Mouse (Mus musculus) erythroblast, adult 5-6 weeks (primary cell): ENCODE measurements around the gene Sorcs2. TPM values are rescaled to one million over a fixed set of nuclear protein-coding genes. Genes with fewer than 3 reads are reported as not detected.

Experiments used
- ATAC-seq: replicated peaks from 2 replicates; pipeline ENCODE4 v1.8.0; 2016; ENCODE audit warnings: moderate number of reproducible peaks, mild to moderate bottlenecking, moderate TSS enrichment, inconsistent platforms; ENCODE audit not compliant: poor library complexity, low FRiP score, severe bottlenecking
- total RNA-seq, 2 experiments: library from RNA; stranded (forward) in 1 of 2; stranded (reverse) in 1 of 2; fragments of 150-400 nt in 1 of 2; fragments of 200-764, 138-1000 nt in 1 of 2; gene quantifications; 2 replicates each; pipeline versions ENCODE4 v1.2.3 to v1.2.4; 2015 to 2017; ENCODE audit warnings: low replicate concordance in 2 of 2

The Sorcs2 gene
- total RNA-seq, 2 experiments from 2014 or later, result not detected

GRCm38 (mm10) chr5:36317641-36318368 lies 80.1 kb downstream of the Sorcs2 start:
- no peak for ATAC-seq

DNA sequence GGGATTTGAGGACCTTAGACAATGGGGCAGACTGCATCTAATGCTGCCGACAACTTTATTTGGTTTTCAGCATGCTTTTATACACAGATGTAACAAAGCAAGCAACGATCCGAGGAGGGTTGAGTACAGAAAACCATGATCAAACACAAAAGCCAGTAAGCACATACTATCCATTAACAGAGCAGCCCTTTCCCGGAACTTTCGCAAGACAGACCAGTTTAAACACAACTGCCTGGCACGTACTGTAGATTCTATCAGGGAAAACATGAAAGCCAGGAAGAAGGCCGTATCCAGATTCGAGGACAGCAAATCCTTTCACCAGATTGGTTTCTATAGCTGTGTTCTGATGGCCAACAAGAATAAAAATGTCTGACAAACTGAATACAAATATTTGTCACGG lies 82.8 kb downstream of the Sorcs2 start:
- ATAC-seq, result no peak

- ATAC-seq, result no peak
Observed at GRCm38 (mm10) chr5:36313353-36314079, 84.4 kb downstream of the Sorcs2 start.

DNA sequence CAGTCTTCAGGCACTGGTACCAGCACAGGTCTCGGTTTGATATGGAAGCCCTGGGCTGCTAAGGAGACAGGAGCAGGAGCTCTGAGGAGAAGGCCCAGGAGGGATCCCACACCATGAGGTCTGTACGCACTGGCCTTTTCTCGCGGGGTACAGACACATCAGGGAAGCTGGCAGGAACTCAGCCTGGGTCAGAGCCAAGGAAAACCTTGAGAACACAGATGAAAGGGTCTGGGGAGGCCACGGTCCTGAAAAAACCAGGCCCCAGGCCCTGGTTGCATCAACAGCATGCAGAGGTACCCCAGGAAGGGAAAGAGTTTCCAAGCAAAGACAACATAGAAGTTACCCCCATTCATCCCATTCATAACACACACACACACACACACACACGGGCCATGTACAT lies 85.0 kb downstream of the Sorcs2 start:
- ATAC-seq, result no peak

DNA sequence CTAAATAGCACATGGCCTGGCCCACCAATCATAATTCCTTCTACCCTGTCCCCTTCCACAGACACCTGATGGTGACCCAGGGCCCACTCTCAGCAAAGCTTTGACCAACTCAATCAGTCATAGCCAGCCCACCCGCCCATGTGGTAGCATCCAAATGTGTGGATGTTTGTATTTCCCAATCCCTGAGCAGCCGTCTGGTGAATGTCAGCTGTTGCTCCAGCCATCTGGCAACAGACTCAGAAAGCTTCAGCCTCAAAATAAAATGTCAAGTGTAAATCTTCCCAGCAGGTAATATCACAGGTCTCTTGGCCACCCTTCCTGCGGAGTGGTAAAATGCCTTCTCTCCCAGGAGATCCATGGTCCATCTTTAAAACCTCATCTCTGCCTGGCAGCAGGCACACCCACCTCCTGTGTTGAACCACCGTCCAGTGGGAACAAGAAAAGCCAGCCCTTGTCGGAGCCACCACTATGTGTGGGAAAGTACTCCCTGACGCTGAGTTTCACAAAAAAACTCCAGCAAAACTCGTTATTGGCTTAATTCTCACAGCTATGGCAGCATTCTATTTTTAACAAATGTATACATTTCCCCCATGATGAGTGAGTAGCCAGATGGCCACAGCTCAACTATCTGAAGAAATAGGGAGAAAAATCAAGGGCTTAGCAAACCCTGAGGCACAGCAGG lies 93.5 kb downstream of the Sorcs2 start:
- ATAC-seq, result no peak

- no peak for ATAC-seq
Observed at GRCm38 (mm10) chr5:36301166-36301565, 96.8 kb downstream of the Sorcs2 start.

- ATAC-seq, result no peak
Observed at GRCm38 (mm10) chr5:36298049-36298448, 99.9 kb downstream of the Sorcs2 start.

- ATAC-seq, result no peak
Observed at GRCm38 (mm10) chr5:36297246-36297645, 100.7 kb downstream of the Sorcs2 start.

DNA sequence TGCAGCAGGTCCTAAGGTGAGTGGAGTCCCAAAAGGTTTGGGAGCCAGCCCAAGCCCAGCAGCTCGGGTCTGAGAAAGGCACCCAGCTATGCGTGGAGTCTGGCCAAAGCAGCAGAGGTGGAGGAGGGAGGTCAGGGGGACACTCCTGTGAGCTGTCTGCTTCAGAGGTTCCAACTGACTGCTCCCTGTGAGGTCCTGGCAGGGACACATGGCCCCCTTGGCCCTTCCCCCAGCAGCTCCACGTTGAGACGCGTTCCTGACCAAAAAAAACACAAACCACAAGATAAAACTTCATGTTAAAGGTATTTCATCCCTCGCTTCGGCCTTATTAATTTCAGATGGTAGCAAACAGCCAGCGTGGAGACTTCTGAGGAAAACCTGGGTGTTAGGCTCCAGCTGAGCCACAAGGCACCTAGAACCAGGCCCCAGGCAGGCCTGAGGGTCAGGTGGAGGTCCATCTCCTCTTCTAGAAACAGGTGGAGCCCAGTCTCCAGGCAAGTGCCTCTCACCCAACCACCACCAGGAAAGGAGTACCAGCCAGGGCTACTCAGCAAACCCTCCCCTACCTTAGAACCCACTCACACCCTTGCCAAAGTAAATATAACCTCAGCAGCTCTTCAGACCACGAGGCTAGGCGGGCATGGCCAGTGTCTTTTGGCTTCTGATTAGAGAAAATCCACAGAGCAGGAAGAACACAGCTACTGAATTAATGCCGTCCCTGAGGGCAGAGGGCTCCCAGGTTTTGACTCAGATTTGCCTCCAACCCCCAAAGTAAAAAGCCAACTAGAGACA lies 104.6 kb downstream of the Sorcs2 start:
- ATAC-seq, result no peak

DNA sequence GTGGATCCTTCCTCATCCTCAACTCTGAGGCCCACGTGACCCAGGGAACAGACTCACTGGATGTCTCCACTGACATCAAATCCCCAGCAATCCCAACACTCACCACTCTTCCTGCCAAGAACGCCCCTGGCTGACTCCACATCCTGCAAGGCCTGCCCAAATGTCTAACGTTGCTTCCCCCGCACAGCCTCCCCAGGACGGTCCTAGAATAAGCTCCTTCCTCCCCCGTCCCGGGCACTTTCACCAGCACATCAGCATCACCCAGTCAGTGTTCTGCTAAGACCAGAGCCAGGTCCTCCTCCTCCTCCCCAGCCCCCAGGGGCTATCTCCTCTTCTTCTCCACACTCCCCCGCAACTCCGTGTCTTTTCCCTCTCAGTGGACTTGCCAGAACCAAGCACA lies 105.6 kb downstream of the Sorcs2 start:
- ATAC-seq, result no peak

DNA sequence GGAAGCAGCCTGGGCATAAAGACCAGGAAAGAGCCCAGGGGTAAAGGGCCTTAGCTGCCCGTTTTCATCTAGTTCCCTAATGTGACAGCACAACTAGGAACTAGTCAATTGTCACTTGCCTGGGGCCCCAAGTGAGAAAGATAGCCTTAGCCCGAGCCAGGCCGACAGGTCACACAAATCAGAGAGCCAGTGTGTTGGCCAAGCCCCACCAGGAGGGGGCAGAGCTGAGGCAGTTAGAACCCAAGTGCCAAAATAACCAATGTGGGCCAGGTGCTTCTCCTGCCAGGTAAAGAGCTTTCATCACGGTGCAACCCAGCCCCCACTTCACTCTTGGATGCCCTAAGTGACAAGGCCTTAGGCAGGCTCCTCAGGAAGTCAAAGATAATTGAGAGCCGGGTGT lies 106.7 kb downstream of the Sorcs2 start:
- ATAC-seq, result no peak

GRCm38 (mm10) chr5:36285405-36285804 lies 112.5 kb downstream of the Sorcs2 start:
- no peak for ATAC-seq

DNA sequence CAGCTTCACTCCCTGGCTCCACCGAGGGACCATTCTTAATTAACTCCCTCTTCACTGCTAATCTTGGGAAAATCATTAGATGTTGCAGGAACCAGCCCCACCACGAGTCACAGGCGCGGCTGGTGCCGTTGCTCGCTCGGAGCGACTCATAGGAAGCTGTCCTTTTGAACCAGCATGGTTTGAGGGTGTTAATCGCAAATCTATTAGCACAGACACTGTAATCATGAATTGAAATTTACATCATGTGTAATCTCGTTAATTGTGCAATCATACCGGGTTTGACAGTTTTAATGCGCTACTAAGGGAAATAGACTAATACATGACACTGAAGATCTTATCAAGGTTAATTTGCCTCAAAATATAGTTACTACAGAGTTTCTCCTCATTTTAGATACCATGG lies 118.0 kb downstream of the Sorcs2 start:
- no peak for ATAC-seq

- ATAC-seq, result no peak
Observed at GRCm38 (mm10) chr5:36274684-36275394, 123.1 kb downstream of the Sorcs2 start.

DNA sequence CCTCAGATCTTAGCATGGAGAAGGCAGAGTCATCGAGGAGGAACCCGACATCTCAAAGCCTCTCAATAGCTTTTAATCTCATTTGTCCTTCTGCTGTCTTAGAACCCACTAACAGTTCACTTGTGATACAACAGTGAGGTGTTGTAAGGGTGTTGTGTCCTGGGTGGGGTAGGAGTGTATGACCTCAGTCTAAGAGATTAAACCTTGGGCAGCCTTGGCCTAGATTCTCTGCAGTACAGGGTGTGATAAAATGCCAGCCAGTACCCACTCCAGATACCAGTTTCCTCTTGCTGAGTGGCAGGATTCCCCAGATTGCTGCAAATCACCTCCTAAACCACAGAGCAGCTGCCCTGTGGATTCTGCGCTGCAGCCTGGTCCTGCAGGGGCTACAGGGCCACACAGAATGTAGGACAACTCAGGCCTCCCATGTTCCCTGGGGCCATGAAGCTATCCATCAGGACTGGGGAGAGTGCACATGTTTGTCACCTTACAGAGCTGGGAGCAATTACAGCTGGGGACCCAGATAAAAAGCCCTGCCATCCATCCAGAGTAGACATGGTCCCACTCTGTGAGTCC lies 130.7 kb downstream of the Sorcs2 start:
- ATAC-seq, result no peak

DNA sequence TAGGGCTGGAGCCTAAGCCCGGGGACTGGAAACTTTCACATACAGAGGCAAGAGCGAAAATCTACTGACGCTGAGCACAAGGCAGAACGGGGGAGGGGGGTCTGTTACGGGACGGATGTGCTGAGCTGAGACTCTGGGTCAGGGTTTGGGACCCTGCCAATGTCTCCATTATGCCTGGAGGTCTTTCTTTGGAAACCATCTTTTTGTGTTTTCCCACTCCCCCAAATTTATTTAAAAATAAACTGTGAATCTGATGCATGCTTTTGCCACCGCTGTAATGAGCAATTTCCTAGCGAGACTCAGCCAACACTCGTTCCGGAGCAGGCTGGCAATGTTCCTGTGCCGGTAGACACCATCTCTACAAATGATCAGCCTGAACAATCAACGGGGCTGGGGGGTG lies 137.1 kb downstream of the Sorcs2 start:
- ATAC-seq, result no peak

- no peak for ATAC-seq
Observed at GRCm38 (mm10) chr5:36259691-36260124, 138.2 kb downstream of the Sorcs2 start.

- no peak for ATAC-seq
Observed at GRCm38 (mm10) chr5:36258387-36259181, 139.4 kb downstream of the Sorcs2 start.
